Mouse (Mus musculus): ENCODE measurements around the gene Fam187a. TPM values are rescaled to one million over a fixed set of nuclear protein-coding genes. Genes with fewer than 3 reads are reported as not detected.

The Fam187a gene
- polyA plus RNA-seq, 1 experiment, result not detected

DNA sequence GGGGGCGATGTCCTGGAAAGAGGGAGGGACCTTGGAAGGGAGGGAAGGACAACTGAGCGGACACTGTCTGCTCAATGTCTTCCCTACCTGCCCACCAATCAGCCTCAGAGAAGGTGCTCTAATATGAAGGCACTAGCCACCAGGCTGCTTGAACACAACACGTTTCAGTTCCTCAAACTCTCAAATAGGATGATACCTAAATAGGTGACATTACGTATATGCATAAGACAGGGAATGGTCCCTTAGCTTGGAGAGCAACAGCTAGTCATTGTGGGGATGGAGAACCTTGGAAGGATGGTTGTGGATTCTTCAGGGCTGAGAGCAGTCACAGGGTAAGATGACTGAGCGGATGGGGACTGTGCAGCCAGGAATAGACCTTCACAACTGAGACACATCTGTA, 2.5 kb downstream of the Fam187a start:
- H3K9ac ChIP-seq (ENCODE audit: low read depth, poor library complexity, severe bottlenecking), result no peak overlapping the region
- no peaks in the 10 kb centered on the region for H3K9me3 ChIP-seq (replicated peaks; ENCODE audit: control insufficient read depth, insufficient read depth, low read length, poor library complexity, severe bottlenecking)
- TF ChIP-seq EP300 (IDR thresholded peaks at IDR 0.05; ENCODE audit: insufficient read depth, low read depth, low read length) (no peak), POLR2A (IDR thresholded peaks at IDR 0.05; ENCODE audit: insufficient read depth, low read length) (no peak)
- no peak overlapping the region for H3K4me3 ChIP-seq (ENCODE audit: low read depth, low read length)
- H3K4me1 ChIP-seq (ENCODE audit: control insufficient read depth, insufficient read depth, low read length), result no peaks in the 10 kb centered on the region
- no peaks in the 10 kb centered on the region for H3K36me3 ChIP-seq (ENCODE audit: control insufficient read depth, insufficient read depth, low read length, poor library complexity, severe bottlenecking)
- no peak overlapping the region for H3K27ac ChIP-seq (ENCODE audit: insufficient read depth, low read length)
- no peaks in the 10 kb centered on the region for H3K27me3 ChIP-seq (ENCODE audit: control insufficient read depth, insufficient read depth, low read length, poor library complexity, severe bottlenecking)

DNA sequence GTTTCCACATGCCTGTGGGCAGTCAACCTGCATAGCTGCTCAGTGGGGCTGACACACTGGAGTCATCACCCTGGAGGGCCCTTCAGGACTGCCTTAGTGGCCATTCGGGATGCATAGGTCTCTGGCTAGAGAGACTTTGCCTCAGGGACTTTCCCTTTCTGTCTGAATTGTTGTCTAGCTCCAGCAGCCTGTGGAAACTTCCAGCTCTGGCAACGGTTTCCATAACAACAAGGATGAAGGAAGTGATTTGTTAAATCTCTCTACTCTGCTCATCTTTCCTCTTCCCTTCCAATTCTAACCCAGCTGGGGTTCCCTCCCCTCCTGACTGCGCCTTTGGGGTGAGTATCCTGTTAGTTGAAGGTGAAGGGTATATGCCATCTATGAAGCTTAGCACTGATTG, 3.2 kb downstream of the Fam187a start:
- H3K27me3 ChIP-seq (ENCODE audit: control insufficient read depth, insufficient read depth, low read length, poor library complexity, severe bottlenecking), result no peaks in the 10 kb centered on the region

DNA sequence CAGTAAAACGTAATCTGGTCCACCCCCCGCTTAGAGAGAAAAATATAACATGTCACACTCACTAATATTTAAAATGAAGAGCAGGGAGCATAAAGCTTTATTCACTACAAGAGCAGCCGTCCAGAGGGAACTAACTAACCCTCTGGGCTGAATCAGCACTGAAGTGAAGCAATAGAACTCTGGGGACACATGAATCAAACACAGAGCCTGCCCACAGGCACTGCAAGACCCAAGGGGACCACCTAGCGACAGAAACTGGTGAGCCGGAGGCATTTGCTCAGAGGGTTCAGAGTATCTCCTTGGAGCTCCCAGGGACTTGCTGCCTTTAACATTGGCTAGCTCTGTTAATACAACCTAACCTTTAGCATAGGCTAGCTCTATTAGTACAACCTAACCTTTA, 5.1 kb downstream of the Fam187a start:
- H3K4me3 ChIP-seq (ENCODE audit: low read depth, low read length), result no peak overlapping the region
- TF ChIP-seq POLR2A (IDR thresholded peaks at IDR 0.05; ENCODE audit: insufficient read depth, low read length) (no peak), CTCF (IDR thresholded peaks at IDR 0.05; ENCODE audit: low read depth, low read length) (no peak), EP300 (IDR thresholded peaks at IDR 0.05; ENCODE audit: insufficient read depth, low read depth, low read length) (no peak)
- H3K27ac ChIP-seq (ENCODE audit: insufficient read depth, low read length), result no peak overlapping the region
- no peaks in the 10 kb centered on the region for H3K4me1 ChIP-seq (ENCODE audit: control insufficient read depth, insufficient read depth, low read length)
- H3K9ac ChIP-seq (ENCODE audit: low read depth, poor library complexity, severe bottlenecking), result no peak overlapping the region
- no peaks in the 10 kb centered on the region for H3K27me3 ChIP-seq (ENCODE audit: control insufficient read depth, insufficient read depth, low read length, poor library complexity, severe bottlenecking)
- no peaks in the 10 kb centered on the region for H3K9me3 ChIP-seq (replicated peaks; ENCODE audit: control insufficient read depth, insufficient read depth, low read length, poor library complexity, severe bottlenecking)
- no peaks in the 10 kb centered on the region for H3K36me3 ChIP-seq (ENCODE audit: control insufficient read depth, insufficient read depth, low read length, poor library complexity, severe bottlenecking)

More for the DNA sequence above, 3.2 kb downstream of the Fam187a start:
- Histone ChIP-seq H3K36me3 (ENCODE audit: control insufficient read depth, insufficient read depth, low read length, poor library complexity, severe bottlenecking) (no peaks in the 10 kb centered on the region), H3K4me3 (ENCODE audit: low read depth, low read length) (no peak overlapping the region), H3K4me1 (ENCODE audit: control insufficient read depth, insufficient read depth, low read length) (no peaks in the 10 kb centered on the region), H3K9ac (ENCODE audit: low read depth, poor library complexity, severe bottlenecking) (no peak overlapping the region), H3K27ac (ENCODE audit: insufficient read depth, low read length) (no peak overlapping the region), H3K9me3 (replicated peaks; ENCODE audit: control insufficient read depth, insufficient read depth, low read length, poor library complexity, severe bottlenecking) (no peaks in the 10 kb centered on the region)
- no peak for TF ChIP-seq CTCF (IDR thresholded peaks at IDR 0.05; ENCODE audit: low read depth, low read length)
- no peak for TF ChIP-seq EP300 (IDR thresholded peaks at IDR 0.05; ENCODE audit: insufficient read depth, low read depth, low read length)
- no peak for TF ChIP-seq POLR2A (IDR thresholded peaks at IDR 0.05; ENCODE audit: insufficient read depth, low read length)

DNA sequence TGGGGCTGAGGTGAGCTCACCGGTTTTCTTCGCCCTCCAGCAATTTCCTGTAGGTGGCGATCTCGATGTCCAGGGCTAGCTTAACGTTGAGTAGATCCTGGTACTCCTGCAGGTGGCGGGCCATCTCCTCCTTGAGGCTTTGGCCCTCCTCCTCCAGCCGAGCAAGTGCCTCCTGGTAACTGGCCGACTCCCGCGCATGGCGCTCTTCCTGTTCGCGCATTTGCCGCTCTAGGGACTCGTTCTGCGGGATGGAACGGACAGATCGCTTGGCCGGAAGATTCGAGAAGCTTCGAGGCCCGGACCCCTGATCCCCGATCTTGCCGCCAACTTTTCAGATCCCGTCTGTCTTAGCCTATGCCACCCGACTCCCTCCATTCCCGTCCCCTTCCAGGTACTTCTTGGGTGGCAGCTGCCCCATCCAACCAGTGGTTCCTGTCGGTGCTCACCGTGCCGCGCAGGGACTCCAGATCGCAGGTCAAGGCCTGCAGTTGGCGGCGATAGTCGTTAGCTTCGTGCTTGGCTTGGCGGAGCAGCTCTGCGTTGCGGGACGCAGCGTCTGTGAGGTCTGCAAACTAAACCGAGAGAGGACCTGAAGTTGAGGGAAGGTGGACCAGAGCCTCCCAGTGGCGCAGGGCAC, 8.2 kb downstream of the Fam187a start:
- H3K4me1 ChIP-seq (ENCODE audit: control insufficient read depth, insufficient read depth, low read length), result no peaks in the 10 kb centered on the region
- no peak overlapping the region for H3K27ac ChIP-seq (ENCODE audit: insufficient read depth, low read length)
- no peak for TF ChIP-seq POLR2A (IDR thresholded peaks at IDR 0.05; ENCODE audit: insufficient read depth, low read length)
- 0 out of 2 replicates have a peak, but pooled peaks have one; percentile 25 for TF ChIP-seq EP300 (IDR thresholded peaks at IDR 0.05; ENCODE audit: insufficient read depth, low read depth, low read length)
- TF ChIP-seq CTCF (IDR thresholded peaks at IDR 0.05; ENCODE audit: low read depth, low read length), result peak; percentile 98
- no peaks in the 10 kb centered on the region for H3K36me3 ChIP-seq (ENCODE audit: control insufficient read depth, insufficient read depth, low read length, poor library complexity, severe bottlenecking)
- peak overlapping the region; percentile 38 for H3K4me3 ChIP-seq (ENCODE audit: low read depth, low read length)
- H3K27me3 ChIP-seq (ENCODE audit: control insufficient read depth, insufficient read depth, low read length, poor library complexity, severe bottlenecking), result no peaks in the 10 kb centered on the region
- H3K9ac ChIP-seq (ENCODE audit: low read depth, poor library complexity, severe bottlenecking), result peak overlapping the region; percentile 22
- H3K9me3 ChIP-seq (replicated peaks; ENCODE audit: control insufficient read depth, insufficient read depth, low read length, poor library complexity, severe bottlenecking), result no peaks in the 10 kb centered on the region

DNA sequence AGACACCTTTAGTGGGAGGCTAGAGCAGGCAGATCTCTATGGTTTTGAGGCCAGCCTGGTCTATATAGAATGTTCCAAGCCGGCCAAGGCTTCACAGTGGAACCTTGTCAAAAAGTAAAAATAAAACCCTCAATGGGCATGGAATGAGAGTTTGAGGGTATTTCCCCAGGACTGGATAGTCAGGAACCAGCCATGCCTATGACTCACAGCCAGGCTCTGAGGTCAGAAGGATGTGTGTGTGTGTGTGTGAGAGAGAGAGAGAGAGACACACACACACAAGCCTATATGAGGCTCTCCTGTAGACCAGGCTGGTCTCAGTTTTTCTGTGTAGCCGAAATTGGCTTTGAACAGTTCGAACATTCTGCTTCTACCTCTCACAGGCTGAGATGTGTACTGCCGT, 9.7 kb downstream of the Fam187a start:
- Histone ChIP-seq H3K9ac (ENCODE audit: low read depth, poor library complexity, severe bottlenecking) (no peak overlapping the region), H3K4me1 (ENCODE audit: control insufficient read depth, insufficient read depth, low read length) (no peaks in the 10 kb centered on the region), H3K4me3 (ENCODE audit: low read depth, low read length) (no peak overlapping the region), H3K27me3 (ENCODE audit: control insufficient read depth, insufficient read depth, low read length, poor library complexity, severe bottlenecking) (no peaks in the 10 kb centered on the region), H3K9me3 (replicated peaks; ENCODE audit: control insufficient read depth, insufficient read depth, low read length, poor library complexity, severe bottlenecking) (no peaks in the 10 kb centered on the region), H3K36me3 (ENCODE audit: control insufficient read depth, insufficient read depth, low read length, poor library complexity, severe bottlenecking) (no peaks in the 10 kb centered on the region), H3K27ac (ENCODE audit: insufficient read depth, low read length) (no peak overlapping the region)
- TF ChIP-seq CTCF (IDR thresholded peaks at IDR 0.05; ENCODE audit: low read depth, low read length) (no peak), POLR2A (IDR thresholded peaks at IDR 0.05; ENCODE audit: insufficient read depth, low read length) (no peak), EP300 (IDR thresholded peaks at IDR 0.05; ENCODE audit: insufficient read depth, low read depth, low read length) (no peak)

DNA sequence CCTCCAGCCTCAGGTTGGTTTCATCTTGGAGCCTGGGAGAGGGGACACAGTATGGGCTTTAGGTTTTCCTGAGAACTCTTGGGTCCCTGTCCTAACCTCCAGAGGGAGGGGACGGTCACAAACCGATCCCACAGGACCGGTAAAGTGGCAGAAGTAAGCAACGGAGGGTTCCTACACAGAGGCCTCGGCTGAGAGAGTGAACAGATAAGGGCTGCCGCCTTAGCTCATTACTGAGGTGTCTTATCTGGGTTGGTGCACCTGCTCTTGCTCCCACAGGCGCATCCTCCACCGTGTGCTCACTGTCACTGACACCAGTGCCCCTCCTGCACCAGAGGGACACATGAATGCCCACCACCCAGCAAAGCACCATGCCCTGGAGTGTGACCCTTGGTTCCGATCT, 10.8 kb downstream of the Fam187a start:
- H3K4me1 ChIP-seq (ENCODE audit: control insufficient read depth, insufficient read depth, low read length), result no peaks in the 10 kb centered on the region
- no peaks in the 10 kb centered on the region for H3K36me3 ChIP-seq (ENCODE audit: control insufficient read depth, insufficient read depth, low read length, poor library complexity, severe bottlenecking)
- H3K9ac ChIP-seq (ENCODE audit: low read depth, poor library complexity, severe bottlenecking), result no peak overlapping the region
- TF ChIP-seq EP300 (IDR thresholded peaks at IDR 0.05; ENCODE audit: insufficient read depth, low read depth, low read length), result no peak
- no peak for TF ChIP-seq POLR2A (IDR thresholded peaks at IDR 0.05; ENCODE audit: insufficient read depth, low read length)
- no peak for TF ChIP-seq CTCF (IDR thresholded peaks at IDR 0.05; ENCODE audit: low read depth, low read length)
- no peaks in the 10 kb centered on the region for H3K27me3 ChIP-seq (ENCODE audit: control insufficient read depth, insufficient read depth, low read length, poor library complexity, severe bottlenecking)
- H3K9me3 ChIP-seq (replicated peaks; ENCODE audit: control insufficient read depth, insufficient read depth, low read length, poor library complexity, severe bottlenecking), result no peaks in the 10 kb centered on the region
- no peak overlapping the region for H3K4me3 ChIP-seq (ENCODE audit: low read depth, low read length)
- no peak overlapping the region for H3K27ac ChIP-seq (ENCODE audit: insufficient read depth, low read length)

Data from ES-Bruce4 (cell line).